Mouse (Mus musculus) E14TG2a.4 (cell line): Measurements from ENCODE around the gene Ankrd35.

Experiments
- H3K27me3 ChIP-seq: 2 replicates; pipeline ENCODE4 v1.6.1; 2014; ENCODE audit warnings: low read length, control low read depth; ENCODE audit not compliant: insufficient read depth
- H3K36me3 ChIP-seq: 2 replicates; pipeline ENCODE4 v1.6.1; 2014; ENCODE audit warnings: low read length, control low read depth; ENCODE audit not compliant: insufficient read depth
- H3K4me1 ChIP-seq: replicated peaks from 2 replicates; pipeline ENCODE4 v1.6.1; 2014; ENCODE audit warnings: low read depth, low read length, control low read depth
- H3K4me3 ChIP-seq: replicated peaks from 2 replicates; pipeline ENCODE4 v1.5.1; 2014; ENCODE audit warnings: mild to moderate bottlenecking, low read length
- H3K9me3 ChIP-seq: 2 replicates; pipeline ENCODE4 v1.6.1; 2014; ENCODE audit warnings: low read length, control low read depth
- CTCF ChIP-seq: conservative IDR thresholded peaks from 2 replicates; pipeline ENCODE4 v1.5.1; 2014; ENCODE audit warnings: low read length
- NANOG ChIP-seq: IDR thresholded peaks from 2 replicates; pipeline ENCODE4 v1.6.1; 2014; ENCODE audit warnings: borderline replicate concordance, low read length, mixed read lengths
- POU5F1 ChIP-seq: IDR thresholded peaks from 2 replicates; pipeline ENCODE4 v1.6.1; 2014; ENCODE audit warnings: low read length, borderline replicate concordance

The Ankrd35 gene

GRCm38 (mm10) chr3:96667316-96667715 is 2.6 kb upstream of the Ankrd35 start:
- H3K9me3 ChIP-seq, result no peaks in the 10 kb centered on the region
- no peak overlapping the region for H3K4me3 ChIP-seq
- peaks cover 46% of the 10 kb centered on the region for H3K4me1 ChIP-seq
- TF ChIP-seq CTCF, result peak; percentile 70
- no peak for TF ChIP-seq NANOG
- peaks cover 9% of the 10 kb centered on the region; the same call in 1 of the 2 replicates for H3K27me3 ChIP-seq
- H3K36me3 ChIP-seq, result no peaks in the 10 kb centered on the region

- Histone ChIP-seq H3K4me1 (peaks cover 49% of the 10 kb centered on the region), H3K27me3 (peaks cover 9% of the 10 kb centered on the region; the same call in 1 of the 2 replicates), H3K36me3 (no peaks in the 10 kb centered on the region), H3K4me3 (no peak overlapping the region), H3K9me3 (no peaks in the 10 kb centered on the region)
- TF ChIP-seq POU5F1, result no peak
- TF ChIP-seq CTCF, result no peak
- no peak for TF ChIP-seq NANOG
Measured at GRCm38 (mm10) chr3:96668424-96669067, 1.4 kb upstream of the Ankrd35 start.

GRCm38 (mm10) chr3:96671519-96671918 is 1.6 kb downstream of the Ankrd35 start:
- Histone ChIP-seq H3K4me1 (peaks cover 70% of the 10 kb centered on the region), H3K27me3 (peaks cover 9% of the 10 kb centered on the region; the same call in 1 of the 2 replicates), H3K9me3 (no peaks in the 10 kb centered on the region), H3K36me3 (no peaks in the 10 kb centered on the region), H3K4me3 (no peak overlapping the region)
- TF ChIP-seq CTCF (no peak), POU5F1 (no peak), NANOG (no peak)

- H3K36me3 ChIP-seq, result no peaks in the 10 kb centered on the region
- peaks cover 9% of the 10 kb centered on the region; the same call in 1 of the 2 replicates for H3K27me3 ChIP-seq
- peak overlapping the region; percentile 56 for H3K4me3 ChIP-seq
- H3K4me1 ChIP-seq, result peaks cover 89% of the 10 kb centered on the region
- H3K9me3 ChIP-seq, result no peaks in the 10 kb centered on the region
- no peak for TF ChIP-seq POU5F1
- no peak for TF ChIP-seq CTCF
- TF ChIP-seq NANOG, result no peak
Measured at GRCm38 (mm10) chr3:96673514-96673913, 3.6 kb downstream of the Ankrd35 start.

GRCm38 (mm10) chr3:96674442-96674841 is 4.5 kb downstream of the Ankrd35 start:
- Histone ChIP-seq H3K36me3 (no peaks in the 10 kb centered on the region), H3K4me3 (peak overlapping the region; percentile 56), H3K9me3 (no peaks in the 10 kb centered on the region), H3K4me1 (peaks cover 92% of the 10 kb centered on the region), H3K27me3 (peaks cover 9% of the 10 kb centered on the region; the same call in 1 of the 2 replicates)
- TF ChIP-seq NANOG, result no peak
- no peak for TF ChIP-seq POU5F1
- TF ChIP-seq CTCF, result no peak

GRCm38 (mm10) chr3:96675171-96675570 is 5.2 kb downstream of the Ankrd35 start:
- H3K9me3 ChIP-seq, result no peaks in the 10 kb centered on the region
- peaks cover 95% of the 10 kb centered on the region for H3K4me1 ChIP-seq
- H3K36me3 ChIP-seq, result no peaks in the 10 kb centered on the region
- TF ChIP-seq CTCF (no peak), NANOG (no peak), POU5F1 (no peak)
- peaks cover 9% of the 10 kb centered on the region; the same call in 1 of the 2 replicates for H3K27me3 ChIP-seq
- peak overlapping the region; percentile 8; the same call in 1 of the 2 replicates for H3K4me3 ChIP-seq

- TF ChIP-seq POU5F1 (no peak), CTCF (no peak), NANOG (no peak)
- Histone ChIP-seq H3K9me3 (no peaks in the 10 kb centered on the region), H3K4me1 (peaks cover 95% of the 10 kb centered on the region), H3K4me3 (peak overlapping the region; percentile 8; the same call in 1 of the 2 replicates), H3K27me3 (peaks cover 4% of the 10 kb centered on the region; the same call in 1 of the 2 replicates), H3K36me3 (no peaks in the 10 kb centered on the region)
Measured at GRCm38 (mm10) chr3:96675690-96676089, 5.8 kb downstream of the Ankrd35 start.

GRCm38 (mm10) chr3:96678456-96678855 is 8.5 kb downstream of the Ankrd35 start:
- Histone ChIP-seq H3K9me3 (no peaks in the 10 kb centered on the region), H3K36me3 (0 out of 2 replicates have a peak, but pooled peaks cover 4% of the 10 kb centered on the region), H3K4me3 (peak overlapping the region; percentile 57), H3K27me3 (peaks cover 7% of the 10 kb centered on the region), H3K4me1 (peaks cover 92% of the 10 kb centered on the region)
- TF ChIP-seq POU5F1 (no peak), NANOG (no peak), CTCF (no peak)

- peaks cover 14% of the 10 kb centered on the region for H3K27me3 ChIP-seq
- 0 out of 2 replicates have a peak, but pooled peaks cover 4% of the 10 kb centered on the region for H3K36me3 ChIP-seq
- no peaks in the 10 kb centered on the region for H3K9me3 ChIP-seq
- peak overlapping the region; percentile 57 for H3K4me3 ChIP-seq
- TF ChIP-seq NANOG (no peak), CTCF (no peak), POU5F1 (no peak)
- peaks cover 92% of the 10 kb centered on the region for H3K4me1 ChIP-seq
Measured at GRCm38 (mm10) chr3:96679159-96679674, 9.3 kb downstream of the Ankrd35 start.
